Mouse (Mus musculus): Measurements from ENCODE around the gene Wdfy2. TPM values are rescaled to one million over a fixed set of nuclear protein-coding genes. Genes with fewer than 3 reads are reported as not detected.
A peak's percentile ranks its signal among the peaks of the same experiment; 100 is the strongest.

Wdfy2 gene
- polyA plus RNA-seq, 1 experiment from 2014 or later, result 4.0 TPM

DNA sequence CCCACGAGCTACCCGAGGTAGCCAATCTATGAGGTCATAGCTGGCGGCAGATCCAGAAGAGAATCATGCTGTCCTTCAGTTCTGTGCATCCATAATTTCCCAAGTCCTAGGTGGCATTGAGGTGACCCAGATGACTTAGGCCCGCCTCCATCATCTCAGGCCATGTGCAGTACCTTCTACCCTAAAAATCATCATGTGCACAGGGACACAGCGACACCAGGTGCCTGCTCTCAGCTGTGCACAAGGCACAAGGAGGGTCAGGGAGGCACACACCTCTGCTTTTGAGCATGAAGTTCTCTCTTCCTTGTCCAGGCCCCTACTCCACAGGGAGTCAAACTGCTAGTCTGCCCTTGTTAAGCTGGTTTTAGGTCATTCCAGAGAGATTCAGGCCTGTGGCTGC lies 127.9 kb downstream of the Wdfy2 start:
- Histone ChIP-seq H3K36me3 (no peaks in the 10 kb centered on the region), H3K27ac (no peak overlapping the region), H3K9ac (no peak overlapping the region), H3K9me3 (no peaks in the 10 kb centered on the region), H3K27me3 (replicated peaks) (no peaks in the 10 kb centered on the region), H3K4me1 (replicated peaks) (no peaks in the 10 kb centered on the region), H3K4me3 (replicated peaks) (no peak overlapping the region), H3K4me2 (replicated peaks) (no peak overlapping the region)
- 86% methylated on average over 5 of the region's 5 CpGs for WGBS
- ATAC-seq, result no peak

DNA sequence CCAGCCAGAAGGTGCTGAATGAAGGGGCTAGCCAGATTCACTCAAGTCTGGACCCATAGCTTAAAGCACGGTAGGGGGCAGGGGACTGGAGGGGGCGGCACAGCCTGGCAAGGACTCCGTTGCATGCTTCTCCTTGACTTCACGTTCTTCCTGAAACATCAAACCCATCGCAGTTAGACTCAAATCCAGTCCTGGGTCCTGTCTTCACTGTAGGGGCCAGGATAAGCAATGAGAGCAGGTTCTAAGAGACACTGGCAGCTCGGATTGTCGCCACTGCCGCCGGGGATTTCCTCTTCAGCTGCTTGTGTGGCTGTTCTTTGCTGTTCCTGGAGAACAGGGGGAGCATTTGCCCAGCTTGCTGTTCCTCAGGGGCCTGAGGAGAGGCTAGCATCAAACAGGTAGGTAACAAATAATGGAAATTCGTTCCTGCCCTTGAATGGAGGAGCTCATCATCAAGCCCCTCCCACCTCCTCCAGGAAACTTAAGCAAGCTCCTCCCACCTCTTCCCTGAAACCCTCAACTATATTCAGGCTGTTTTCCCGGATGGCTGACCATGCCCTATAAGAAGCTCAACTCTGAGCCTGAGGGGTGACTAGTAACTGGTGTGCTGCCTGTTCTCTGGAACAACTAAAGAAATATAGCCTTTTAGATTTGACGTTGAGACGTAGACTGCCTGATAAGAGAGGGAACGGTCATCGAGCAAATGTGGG lies 128.5 kb downstream of the Wdfy2 start:
- Histone ChIP-seq H3K9me3 (no peaks in the 10 kb centered on the region), H3K4me2 (replicated peaks) (peak overlapping the region; percentile 64), H3K27ac (no peak overlapping the region), H3K36me3 (no peaks in the 10 kb centered on the region), H3K4me1 (replicated peaks) (no peaks in the 10 kb centered on the region), H3K4me3 (replicated peaks) (peak overlapping the region; percentile 32), H3K27me3 (replicated peaks) (no peaks in the 10 kb centered on the region), H3K9ac (0 out of 2 replicates have a peak overlapping the region, but pooled peaks have one; percentile 18)
- WGBS, result 16% methylated on average over 15 of the region's 15 CpGs
- peak; percentile 51; the same call in 1 of the 2 replicates for ATAC-seq

DNA sequence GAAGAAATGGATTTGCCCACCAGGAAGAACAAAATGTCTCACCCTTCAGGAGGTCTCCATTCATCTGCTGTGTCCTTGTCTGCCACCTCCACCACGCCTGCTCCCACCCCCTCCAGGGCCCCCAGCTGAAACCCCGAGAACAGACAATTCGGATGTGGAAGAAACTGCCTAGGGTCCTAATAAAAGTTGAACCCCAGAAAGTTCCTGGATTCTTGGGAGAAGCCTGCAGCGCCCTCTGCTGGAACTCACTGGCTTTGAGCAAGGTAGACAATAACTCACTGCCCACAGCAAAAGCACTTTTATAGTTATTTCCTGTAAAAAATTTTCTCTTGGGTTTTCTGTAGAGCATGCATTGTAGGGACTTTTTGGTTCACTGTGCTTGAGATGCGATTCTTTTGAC lies 137.6 kb downstream of the Wdfy2 start:
- no peaks in the 10 kb centered on the region for H3K9me3 ChIP-seq
- WGBS, result 9% methylated on average over 5 of the region's 5 CpGs
- H3K4me1 ChIP-seq (replicated peaks), result no peaks in the 10 kb centered on the region
- H3K36me3 ChIP-seq, result no peaks in the 10 kb centered on the region
- H3K27ac ChIP-seq, result no peak overlapping the region
- no peak overlapping the region for H3K9ac ChIP-seq
- no peak overlapping the region for H3K4me3 ChIP-seq (replicated peaks)
- H3K4me2 ChIP-seq (replicated peaks), result no peak overlapping the region
- no peaks in the 10 kb centered on the region for H3K27me3 ChIP-seq (replicated peaks)
- no peak for ATAC-seq

DNA sequence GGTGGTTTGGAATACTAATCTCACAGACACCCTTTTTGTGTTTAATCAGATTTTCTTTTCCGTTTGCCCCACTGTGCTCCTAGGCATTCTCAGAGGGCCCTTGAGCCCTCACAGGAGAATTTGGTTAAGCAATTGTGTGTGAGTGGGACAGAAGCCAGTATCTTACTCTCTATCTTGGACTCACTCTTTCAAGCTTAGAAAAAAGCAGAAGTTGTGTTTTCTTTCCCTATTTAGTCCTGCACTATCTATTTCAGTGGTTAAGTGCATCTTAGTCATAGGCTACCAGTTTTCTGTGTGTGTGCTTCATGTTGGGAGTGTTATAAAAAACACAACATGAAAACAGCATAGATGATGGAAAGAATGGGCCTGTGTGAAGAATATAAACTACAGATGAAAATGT lies 142.3 kb downstream of the Wdfy2 start:
- no peaks in the 10 kb centered on the region for H3K27me3 ChIP-seq (replicated peaks)
- H3K36me3 ChIP-seq, result no peaks in the 10 kb centered on the region
- ATAC-seq, result no peak
- WGBS, result 59% methylated on average over 1 of the region's 1 CpGs
- H3K9me3 ChIP-seq, result no peaks in the 10 kb centered on the region
- no peaks in the 10 kb centered on the region for H3K4me1 ChIP-seq (replicated peaks)
- H3K27ac ChIP-seq, result no peak overlapping the region
- H3K4me2 ChIP-seq (replicated peaks), result no peak overlapping the region
- no peak overlapping the region for H3K4me3 ChIP-seq (replicated peaks)
- H3K9ac ChIP-seq, result no peak overlapping the region

DNA sequence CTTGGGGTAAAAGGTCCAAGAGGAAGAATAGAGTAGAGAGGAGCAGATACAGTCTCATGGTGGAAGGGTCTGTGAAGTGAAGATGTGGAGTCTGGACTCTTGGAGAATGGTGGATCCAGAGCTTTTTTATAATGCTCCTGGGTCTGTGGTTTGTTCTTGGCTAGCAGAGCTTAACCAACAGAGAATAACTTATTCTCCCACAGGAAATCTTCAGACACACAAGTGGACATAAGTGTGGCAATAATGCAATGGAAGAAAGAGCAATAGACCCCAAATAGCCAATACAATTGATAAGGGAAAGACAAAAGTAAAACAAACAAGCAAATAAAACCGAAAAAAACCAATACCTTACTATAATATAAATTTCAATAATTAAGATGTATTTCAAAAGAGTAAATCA lies 146.9 kb downstream of the Wdfy2 start, which contains the start of gene Defb48:
Gene Defb48 (minus strand): TSS at position 101 of the 400 bp plus-strand sequence.
- Histone ChIP-seq H3K9me3 (no peaks in the 10 kb centered on the region), H3K4me3 (replicated peaks) (no peak within 1 kb of the TSS), H3K36me3 (no peaks in the 10 kb centered on the region), H3K4me2 (replicated peaks) (no peak within 1 kb of the TSS), H3K4me1 (replicated peaks) (no peaks in the 10 kb centered on the region), H3K9ac (no peak within 1 kb of the TSS), H3K27me3 (replicated peaks) (no peaks in the 10 kb centered on the region), H3K27ac (no peak within 1 kb of the TSS)
- ATAC-seq, result no peak
- WGBS, result 64% methylated on average over 1 of the region's 1 CpGs

DNA sequence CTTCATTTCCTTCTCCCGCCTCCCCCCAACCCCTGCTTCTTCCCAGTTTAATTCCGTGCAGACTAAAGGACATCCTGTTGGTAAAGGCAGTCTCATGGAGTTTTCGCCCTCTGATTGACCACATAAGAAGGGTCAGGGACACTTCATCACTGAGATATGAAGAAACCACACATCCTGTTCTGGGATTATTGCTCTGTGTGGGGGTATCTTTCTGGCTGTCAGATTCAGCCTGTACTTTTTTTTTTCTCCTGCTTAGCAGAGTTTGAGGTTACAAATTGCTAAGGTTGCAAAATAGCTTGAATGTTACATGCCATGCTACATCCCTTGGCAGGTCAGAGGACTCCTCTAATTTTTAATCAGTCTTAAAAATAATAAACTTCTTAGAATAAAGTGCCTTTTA lies 153.8 kb downstream of the Wdfy2 start:
- ATAC-seq, result no peak
- Histone ChIP-seq H3K27me3 (replicated peaks) (no peaks in the 10 kb centered on the region), H3K9me3 (no peaks in the 10 kb centered on the region), H3K4me3 (replicated peaks) (no peak overlapping the region), H3K4me1 (replicated peaks) (no peaks in the 10 kb centered on the region), H3K27ac (no peak overlapping the region), H3K4me2 (replicated peaks) (no peak overlapping the region), H3K36me3 (no peaks in the 10 kb centered on the region), H3K9ac (no peak overlapping the region)
- WGBS, result 62% methylated on average over 3 of the region's 3 CpGs

DNA sequence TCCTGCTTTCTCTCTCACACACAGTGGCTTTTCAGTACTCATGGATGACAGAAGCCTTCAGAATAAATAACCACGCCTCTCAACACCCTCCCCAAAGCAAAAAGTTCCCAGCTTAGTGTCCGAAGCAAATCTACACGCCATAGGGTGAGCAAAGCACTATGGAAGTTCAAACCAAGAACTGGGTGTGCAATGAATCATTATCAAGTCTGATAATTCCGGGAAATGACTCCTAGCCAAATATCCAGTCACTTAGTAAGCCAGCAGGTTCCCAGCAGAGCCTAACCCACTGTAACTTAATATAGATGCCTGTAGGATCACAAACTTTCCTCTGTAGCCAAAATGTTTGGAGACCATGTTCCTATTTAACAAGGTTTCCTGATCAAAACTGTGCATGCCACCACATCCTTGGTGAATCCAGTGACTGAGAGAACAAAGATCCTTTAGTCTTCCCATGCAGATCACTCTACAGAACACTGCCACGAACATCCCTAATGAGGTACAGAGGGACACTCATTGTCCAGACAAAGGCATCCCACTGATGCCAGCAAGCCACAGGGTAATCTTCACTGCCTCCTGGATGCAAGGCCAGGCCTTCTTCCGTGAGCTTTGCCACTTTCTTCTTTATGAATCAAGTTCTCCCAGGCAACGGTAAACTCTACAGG lies 154.5 kb downstream of the Wdfy2 start:
- 74% methylated on average over 7 of the region's 7 CpGs for WGBS
- no peak for ATAC-seq
- H3K27ac ChIP-seq, result no peak overlapping the region

DNA sequence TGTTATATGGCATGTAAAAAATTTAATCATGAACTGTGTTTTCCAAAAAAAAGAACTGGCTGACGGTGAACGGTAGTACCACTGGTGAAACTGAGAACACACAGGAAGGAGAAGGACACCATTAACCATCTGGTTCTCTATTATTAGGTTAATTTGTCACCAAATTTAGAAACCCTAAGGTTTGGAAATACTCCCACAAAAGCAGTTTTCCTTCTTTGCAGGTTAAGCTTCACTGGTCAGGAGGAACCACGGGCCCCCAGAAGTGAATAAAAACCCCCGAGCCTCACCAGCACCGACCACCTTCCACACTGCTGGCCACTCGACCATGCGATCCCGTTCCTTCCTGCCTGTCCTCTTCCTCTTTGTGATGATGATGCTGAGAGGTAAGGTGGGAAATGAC lies 160.3 kb downstream of the Wdfy2 start, which contains the start of gene Defb47:
Gene Defb47 (plus strand): TSS at position 301 of the 400 bp plus-strand sequence.
- Histone ChIP-seq H3K27ac (no peak within 1 kb of the TSS), H3K9me3 (no peaks in the 10 kb centered on the region), H3K4me3 (replicated peaks) (no peak within 1 kb of the TSS), H3K4me1 (replicated peaks) (no peaks in the 10 kb centered on the region), H3K36me3 (no peaks in the 10 kb centered on the region), H3K4me2 (replicated peaks) (no peak within 1 kb of the TSS), H3K9ac (no peak within 1 kb of the TSS), H3K27me3 (replicated peaks) (no peaks in the 10 kb centered on the region)
- no peak for ATAC-seq
- WGBS, result 89% methylated on average over 8 of the region's 8 CpGs

More for the DNA sequence above, 154.5 kb downstream of the Wdfy2 start:
- H3K27me3 ChIP-seq (replicated peaks), result no peaks in the 10 kb centered on the region
- no peak overlapping the region for H3K9ac ChIP-seq
- H3K4me3 ChIP-seq (replicated peaks), result no peak overlapping the region
- H3K4me1 ChIP-seq (replicated peaks), result no peaks in the 10 kb centered on the region
- H3K9me3 ChIP-seq, result no peaks in the 10 kb centered on the region
- no peak overlapping the region for H3K4me2 ChIP-seq (replicated peaks)
- no peaks in the 10 kb centered on the region for H3K36me3 ChIP-seq

DNA sequence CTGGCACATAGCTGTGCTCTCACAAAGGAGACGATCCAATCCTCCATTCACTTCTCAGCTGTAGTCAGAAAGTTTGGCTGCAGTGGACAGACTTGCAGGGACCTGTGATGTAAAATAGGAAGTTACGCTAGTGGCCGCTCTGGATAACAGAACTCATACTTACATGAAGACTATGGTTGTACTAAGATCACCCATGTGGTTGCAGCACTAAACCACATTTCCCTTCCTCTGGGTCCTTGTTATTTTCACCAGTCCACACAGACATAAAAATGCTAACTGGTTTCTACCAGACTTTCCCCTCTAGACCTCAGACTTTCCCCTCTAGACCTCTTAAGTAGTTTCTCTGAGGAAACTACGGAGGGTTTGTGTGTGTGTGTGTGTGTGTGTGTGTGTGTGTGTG lies 161.5 kb downstream of the Wdfy2 start:
- Histone ChIP-seq H3K4me1 (replicated peaks) (no peaks in the 10 kb centered on the region), H3K36me3 (no peaks in the 10 kb centered on the region), H3K4me2 (replicated peaks) (no peak overlapping the region), H3K4me3 (replicated peaks) (no peak overlapping the region), H3K27me3 (replicated peaks) (no peaks in the 10 kb centered on the region), H3K9me3 (no peaks in the 10 kb centered on the region), H3K9ac (no peak overlapping the region), H3K27ac (no peak overlapping the region)
- no peak for ATAC-seq
- 87% methylated on average over 4 of the region's 4 CpGs for WGBS

DNA sequence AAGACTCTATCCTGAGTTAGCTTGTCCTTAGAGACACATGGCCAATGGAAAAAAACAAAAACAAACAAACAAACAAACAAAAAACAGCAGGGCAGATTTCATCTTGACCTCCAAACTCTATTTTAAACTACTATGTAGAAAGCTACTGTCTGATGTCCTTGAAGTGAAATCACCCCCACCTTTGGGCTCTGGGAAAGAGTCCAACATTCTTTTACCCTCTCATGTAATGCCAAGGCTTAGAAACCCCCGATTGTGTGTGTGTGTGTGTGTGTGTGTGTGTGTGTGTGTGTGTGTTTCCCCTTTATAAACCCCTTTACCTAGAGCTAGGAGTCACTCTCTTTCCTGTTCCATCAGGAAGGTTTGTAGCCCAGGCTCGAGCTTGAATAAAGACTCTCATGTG lies 165.1 kb downstream of the Wdfy2 start:
- ATAC-seq, result no peak
- Histone ChIP-seq H3K9me3 (no peaks in the 10 kb centered on the region), H3K27ac (no peak overlapping the region), H3K4me3 (replicated peaks) (no peak overlapping the region), H3K4me1 (replicated peaks) (no peaks in the 10 kb centered on the region), H3K27me3 (replicated peaks) (no peaks in the 10 kb centered on the region), H3K36me3 (no peaks in the 10 kb centered on the region), H3K4me2 (replicated peaks) (no peak overlapping the region), H3K9ac (no peak overlapping the region)
- WGBS, result 76% methylated on average over 2 of the region's 2 CpGs
